Mouse (Mus musculus) left cerebral cortex, postnatal 10 days (tissue): ENCODE measurements around the gene Tlx2. TPM values are rescaled to one million over a fixed set of nuclear protein-coding genes. Genes with fewer than 3 reads are reported as not detected.

ENCODE experiments used
- DNase-seq, 2 experiments: peaks; one replicate each; pipeline ENCODE4 v3.0.0; 2021 to 2022; ENCODE audit warnings: low spot score in 2 of 2, mixed read lengths in 1 of 2; ENCODE audit errors: extremely low spot score in 1 of 2
- intact Hi-C: fragments of 180-260 bp; cut with DNase I; formaldehyde crosslinking; loops from one replicate; pipeline ENCODE4 v1.15.1; 2025
- total RNA-seq, 2 experiments: library from RNA; stranded (reverse); gene quantifications; 2 replicates each; pipeline ENCODE4 v1.2.3; 2021

Tlx2 gene
- total RNA-seq, 2 experiments from 2014 or later: not detected

DNA sequence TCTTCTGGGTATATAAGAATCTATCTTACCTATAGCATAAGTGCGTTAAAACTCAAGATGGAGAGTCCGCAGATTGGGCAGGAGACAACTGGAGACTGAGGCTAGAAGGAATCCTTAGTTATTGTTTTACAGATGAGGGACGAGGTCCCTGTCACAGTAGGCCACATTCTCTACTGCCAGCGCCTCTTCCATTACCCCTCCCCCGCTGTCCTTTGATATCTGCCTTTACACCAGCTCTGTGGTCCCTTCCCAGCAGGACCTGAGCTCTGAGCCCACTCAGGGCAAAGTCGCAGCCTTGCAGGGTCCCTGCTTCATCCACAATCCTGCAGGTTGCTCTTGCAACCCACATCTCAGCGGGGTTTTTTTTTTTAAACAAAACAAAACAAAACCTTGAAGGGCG lies 1.9 kb downstream of the Tlx2 start:
- intact Hi-C loops: no loop called here
- DNase-seq: no peak

DNA sequence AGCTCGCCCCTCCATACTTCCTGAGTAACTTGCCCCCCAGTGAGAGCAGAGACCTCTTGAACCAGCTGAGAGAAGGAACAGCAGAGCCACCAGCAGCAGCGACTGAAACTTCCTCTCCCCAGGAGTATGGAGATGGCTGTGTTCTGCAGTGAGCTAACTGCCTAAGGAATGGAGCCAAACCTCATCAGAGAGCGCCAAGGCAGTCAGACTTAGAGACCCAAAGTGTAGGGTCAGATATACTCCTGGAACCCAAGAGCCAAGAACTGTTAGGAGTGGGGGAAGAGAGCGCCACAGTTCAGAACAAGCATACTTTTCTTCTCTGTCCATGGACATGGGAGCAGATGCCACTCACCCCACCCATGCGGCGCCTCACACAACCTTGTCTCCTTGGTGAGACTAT lies 3.7 kb downstream of the Tlx2 start:
- intact Hi-C loops: no loop called here
- DNase-seq: no peak

DNA sequence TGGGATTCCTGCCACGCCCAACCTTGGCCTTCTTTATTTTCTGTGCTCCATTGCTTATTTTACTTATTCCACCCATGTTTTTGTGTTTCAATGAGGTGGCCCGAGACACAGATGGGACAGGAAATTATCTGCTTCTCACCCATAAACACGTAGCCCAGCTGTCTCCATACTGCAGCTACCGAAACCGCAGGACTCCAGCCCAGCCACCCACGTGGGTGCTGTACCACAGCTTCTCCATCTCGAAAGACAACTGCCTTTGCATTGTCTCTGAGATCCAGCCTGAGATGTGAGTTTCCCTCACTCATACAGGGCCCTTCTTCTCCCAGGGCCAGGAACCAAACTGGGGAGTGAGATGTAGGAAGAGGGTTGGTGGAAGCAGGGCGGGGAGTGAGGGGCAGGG lies 4.1 kb downstream of the Tlx2 start:
- intact Hi-C loops: no loop called here
- no peak for DNase-seq

DNA sequence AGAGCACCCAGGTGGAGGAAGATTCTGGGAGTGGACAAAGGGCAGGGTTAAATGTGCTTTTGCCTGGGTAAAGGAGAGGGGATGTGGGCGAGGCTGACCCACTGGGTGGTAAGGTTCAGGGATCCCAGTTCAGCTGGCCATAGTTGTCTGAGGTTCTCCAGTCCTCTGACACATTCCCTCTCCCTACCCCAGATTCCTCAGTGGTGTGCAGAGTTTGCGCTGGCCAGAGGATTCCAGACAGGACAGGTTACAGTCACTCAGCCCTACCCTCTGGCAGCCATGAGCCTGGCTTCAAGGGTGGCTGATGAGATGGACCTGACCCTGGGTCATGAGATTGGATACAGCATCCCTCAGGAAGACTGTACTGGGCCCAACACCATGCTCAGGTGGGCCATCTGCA lies 11.4 kb downstream of the Tlx2 start:
- intact Hi-C loops: no loop called here
- no peak for DNase-seq

DNA sequence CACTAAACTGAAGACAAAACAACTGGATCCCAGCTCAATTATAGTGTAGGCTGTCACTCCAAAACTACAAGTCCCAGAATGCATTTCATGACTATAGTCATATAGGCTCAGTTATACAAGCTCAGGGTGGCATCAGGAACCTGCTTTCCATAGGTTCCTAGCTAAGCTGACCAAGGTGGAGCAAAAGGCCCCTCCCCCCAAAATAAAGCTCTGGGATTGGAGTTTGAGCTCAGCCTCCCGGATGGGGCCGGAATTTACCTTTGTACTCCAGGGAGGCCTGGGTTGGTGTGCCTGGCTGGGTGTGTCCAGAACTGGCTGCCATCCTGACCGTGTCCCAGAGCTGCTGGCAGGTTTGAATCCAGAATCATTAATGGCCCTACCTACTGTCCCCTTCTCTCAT lies 12.3 kb downstream of the Tlx2 start, which contains the start of gene Dqx1:
Dqx1 (plus strand) TSS at position 55 of the 400 bp plus-strand sequence.
- peak in 1 of 2 experiments; percentile 40 for DNase-seq
- intact Hi-C loops: no loop called here

DNA sequence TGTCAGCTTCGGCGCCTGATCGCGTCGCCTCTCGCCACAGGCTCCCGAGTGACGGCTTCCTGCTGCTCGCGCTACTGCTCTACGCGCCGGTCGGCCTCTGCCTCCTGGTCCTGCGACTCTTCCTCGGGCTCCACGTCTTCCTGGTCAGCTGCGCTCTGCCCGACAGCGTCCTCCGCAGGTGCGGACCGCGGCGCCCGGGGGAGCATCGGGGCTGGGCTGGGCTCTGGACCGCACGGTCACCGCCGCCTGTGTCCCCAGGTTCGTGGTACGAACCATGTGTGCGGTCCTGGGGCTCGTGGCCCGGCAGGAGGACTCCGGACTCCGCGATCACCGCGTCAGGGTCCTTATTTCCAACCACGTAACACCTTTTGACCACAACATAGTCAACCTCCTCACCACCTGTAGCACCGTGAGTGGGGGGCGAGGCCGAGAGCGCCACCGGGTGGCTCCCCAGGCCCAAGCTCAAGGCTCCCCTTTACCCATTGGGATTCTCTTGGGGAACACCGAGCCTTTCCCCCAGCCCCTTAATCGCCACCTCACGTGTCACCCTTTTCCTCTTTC lies 15.1 kb downstream of the Tlx2 start, which contains the start of gene Htra2:
Htra2 (minus strand) TSS at position 403 of the 561 bp plus-strand sequence.
- DNase-seq: no peak
- intact Hi-C loops: loop anchor here (2.0 kb wide), 1 partner anchor 58 kb away; no protein-coding TSS in a partner anchor

DNA sequence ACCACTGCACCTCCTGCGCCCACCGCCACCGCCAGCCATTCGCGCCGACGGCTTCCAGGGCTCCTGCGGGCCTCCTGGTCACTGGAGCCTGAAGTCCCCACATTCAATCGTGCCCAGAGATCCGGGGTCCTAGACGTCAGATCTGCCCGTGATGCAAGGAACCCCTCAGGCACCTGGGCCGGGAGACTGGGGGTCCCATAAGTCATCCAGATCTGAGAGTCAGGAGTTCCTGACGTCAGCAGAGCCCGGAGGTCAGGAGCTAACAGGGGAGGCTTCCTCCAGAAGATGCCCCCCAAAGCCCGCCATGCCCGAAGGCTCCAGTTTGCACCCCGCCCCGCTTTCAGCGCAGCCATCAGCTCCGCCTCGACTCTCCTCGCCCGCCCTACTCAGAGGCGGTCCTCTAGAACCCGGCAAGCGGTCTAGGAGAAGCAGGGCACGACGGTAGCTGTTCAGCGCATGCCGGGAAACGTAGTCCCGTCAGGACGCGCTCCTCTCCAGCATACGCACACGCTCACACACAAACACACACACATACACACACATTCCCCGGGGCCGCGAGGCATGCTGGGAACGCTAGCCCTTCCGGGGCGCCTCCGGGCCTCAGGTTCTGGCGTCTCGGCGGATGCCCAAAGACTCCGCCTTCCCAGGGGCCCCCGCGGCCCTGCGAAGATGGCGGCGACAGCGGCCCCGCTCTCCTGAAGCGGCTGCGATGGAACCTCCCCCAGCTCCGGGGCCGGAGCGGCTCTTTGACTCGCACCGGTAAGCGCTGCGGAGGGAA lies 15.8 kb downstream of the Tlx2 start, which contains the start of gene Aup1:
Aup1 (plus strand) TSS at position 448 of the 778 bp plus-strand sequence.
- intact Hi-C loops: loop anchor here (2.0 kb wide), 1 partner anchor 57 kb away; no protein-coding TSS in a partner anchor
- DNase-seq: peak; percentile 97

DNA sequence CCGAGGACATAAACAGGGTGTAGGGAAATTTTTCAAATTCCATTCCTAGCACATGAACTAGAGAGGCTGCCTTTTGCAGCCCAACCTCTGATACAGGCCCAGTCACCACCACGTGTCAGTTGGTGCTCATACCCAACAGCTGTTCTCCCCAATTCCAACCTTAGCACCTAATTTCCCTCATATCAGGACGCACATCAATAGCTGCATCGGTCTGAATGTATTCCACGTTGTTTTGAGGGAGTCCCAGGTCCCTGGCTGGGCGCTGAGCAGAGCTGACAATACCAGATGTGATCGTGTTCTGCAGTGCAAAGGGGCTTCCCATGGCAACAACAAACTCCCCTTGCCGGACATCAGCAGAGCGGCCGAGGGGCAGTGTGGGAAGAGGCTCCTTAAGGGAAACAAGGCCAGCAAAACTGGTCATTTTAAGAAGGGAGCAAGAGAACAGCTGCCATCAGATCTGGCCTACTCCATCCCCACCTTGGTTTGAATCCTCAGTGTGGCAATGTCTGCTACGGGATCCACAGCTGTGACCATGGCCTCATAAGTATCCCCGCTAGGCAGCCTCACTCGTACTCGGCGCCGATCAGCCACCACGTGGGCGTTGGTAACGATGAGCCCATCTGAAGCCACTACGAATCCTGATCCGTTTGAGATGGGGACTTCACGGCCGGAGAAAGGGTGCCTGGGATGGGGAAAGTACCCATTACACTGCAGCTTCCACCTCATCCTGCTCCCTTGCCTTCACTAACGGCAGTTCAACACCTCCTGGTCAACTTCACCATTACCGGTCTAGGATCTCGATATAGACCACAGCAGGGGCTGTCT lies 16.7 kb downstream of the Tlx2 start:
- intact Hi-C loops: no loop called here
- DNase-seq: peak in 1 of 2 experiments; percentile 64

DNA sequence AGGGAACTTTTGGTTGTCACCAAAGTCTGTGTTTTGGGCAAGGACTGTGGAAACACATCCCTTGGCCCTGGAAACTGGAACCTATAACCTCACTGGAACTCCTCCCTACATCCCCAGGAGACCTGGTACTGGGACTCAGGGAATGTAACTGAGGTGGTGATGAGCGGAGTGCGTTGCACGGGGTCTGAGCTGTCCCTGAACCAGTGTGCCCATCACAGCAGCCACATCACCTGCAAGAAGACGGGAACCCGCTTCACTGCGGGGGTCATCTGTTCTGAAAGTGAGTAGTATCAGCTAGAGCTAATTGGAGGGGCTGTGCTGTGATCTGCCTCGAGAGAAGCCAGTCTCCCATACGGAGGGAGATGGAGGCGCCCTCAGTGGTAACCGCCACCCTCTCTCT lies 20.7 kb downstream of the Tlx2 start:
- intact Hi-C loops: no loop called here
- no peak for DNase-seq

DNA sequence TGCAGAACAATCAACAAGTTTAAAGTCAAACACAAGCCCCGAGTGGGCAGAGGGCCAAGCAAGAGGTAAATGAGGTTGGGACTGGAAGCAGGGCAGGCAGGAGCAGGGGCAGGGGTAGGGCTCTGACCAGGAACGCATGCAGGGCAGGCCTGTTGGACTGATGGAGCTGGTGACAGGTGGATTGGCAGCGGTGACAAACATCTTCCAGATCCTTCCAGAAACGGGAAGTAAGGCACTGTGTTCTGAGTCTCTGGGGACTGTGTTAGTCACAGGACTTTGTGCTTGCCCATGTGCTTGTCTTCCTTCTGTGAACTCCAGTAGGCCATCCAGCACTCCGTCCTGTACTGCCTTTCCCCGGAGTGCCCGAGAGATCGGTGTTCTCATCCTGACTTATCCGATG lies 25.4 kb downstream of the Tlx2 start:
- no peak for DNase-seq
- intact Hi-C loops: no loop called here

DNA sequence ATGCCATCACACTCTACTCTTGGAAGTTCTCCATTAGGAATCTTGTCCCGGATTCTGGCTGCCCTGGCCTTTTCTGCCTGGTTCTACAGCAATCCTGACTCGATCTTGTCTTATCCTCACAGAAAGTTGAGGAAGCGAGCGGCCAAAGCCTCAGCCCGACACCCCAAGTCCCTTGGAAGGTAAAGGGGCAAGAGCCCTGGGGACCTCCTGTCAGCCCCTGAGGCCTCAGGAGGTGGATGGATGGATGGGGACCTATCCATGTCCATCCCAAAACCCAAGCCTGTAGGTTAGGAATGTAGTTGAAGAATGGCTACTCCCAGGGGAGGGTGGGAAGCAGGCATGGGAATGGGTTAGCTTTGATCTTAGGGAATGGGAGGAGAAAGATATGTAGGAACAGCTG lies 26.1 kb downstream of the Tlx2 start:
- DNase-seq: no peak
- intact Hi-C loops: no loop called here

DNA sequence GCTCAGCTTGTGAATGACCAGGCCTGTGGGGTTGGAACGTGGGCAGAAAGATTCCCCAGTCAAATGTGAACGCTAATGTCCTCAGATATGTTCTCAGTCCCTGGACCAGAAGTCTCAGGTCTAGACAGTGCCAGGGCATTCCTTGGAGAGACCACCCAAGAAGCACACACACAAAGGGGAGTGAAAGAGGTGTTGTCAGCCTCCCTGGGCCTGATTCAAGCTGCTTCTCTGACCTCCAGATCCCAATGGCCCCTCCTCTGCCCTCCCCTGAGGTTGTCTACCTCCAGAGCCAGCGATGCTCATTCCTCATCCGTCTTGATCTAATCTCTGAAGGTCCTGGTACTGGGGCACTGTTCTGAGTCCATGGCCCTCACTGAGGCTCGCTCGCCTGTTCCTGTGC lies 26.5 kb downstream of the Tlx2 start:
- DNase-seq: no peak
- intact Hi-C loops: no loop called here

DNA sequence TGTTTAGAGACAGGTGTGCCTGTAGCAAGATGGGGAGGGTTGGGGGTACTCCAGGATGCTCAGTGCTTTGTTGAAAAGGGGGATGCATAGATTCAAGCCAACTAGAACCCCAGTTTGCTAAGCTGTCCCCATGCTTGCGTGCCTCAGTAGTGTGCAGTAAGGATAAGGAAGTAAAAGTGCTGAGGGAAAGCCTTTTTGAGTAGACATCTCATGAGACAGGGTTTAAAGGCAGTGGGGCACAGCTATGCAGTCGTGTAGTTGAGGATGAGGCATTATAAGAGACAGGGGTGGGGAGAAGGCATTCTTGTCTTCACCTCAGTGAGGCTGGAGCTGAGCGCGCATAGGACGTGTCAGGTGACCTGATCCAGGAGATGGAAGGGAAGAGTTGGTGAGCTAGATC lies 29.5 kb downstream of the Tlx2 start:
- DNase-seq: no peak
- intact Hi-C loops: no loop called here

DNA sequence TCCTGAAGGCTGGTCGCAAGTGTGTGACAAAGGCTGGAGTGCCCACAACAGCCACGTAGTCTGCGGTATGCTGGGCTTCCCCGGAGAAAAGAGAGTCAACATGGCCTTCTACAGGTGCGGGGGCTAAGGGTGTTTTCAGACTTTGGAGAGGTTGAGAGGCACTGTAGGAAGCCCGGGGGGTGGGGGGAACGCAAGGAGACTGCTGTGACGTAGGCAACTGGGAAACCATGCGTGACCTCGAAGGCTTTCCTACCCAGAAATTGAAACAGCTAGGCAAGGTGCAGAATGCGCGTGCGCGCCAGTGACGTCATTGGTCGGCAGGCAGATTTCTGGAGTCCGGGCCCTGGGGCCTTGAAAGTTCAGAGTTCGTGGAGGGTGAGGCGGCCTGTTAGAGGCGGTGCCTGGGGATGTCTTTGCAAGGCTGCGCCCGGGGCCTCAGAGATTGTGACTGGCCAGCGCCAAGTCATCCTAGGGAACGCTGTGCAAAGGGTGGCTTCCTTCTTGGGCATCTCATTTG lies 31.5 kb downstream of the Tlx2 start:
- peak; percentile 84 to 90 for DNase-seq
- intact Hi-C loops: no loop called here

DNA sequence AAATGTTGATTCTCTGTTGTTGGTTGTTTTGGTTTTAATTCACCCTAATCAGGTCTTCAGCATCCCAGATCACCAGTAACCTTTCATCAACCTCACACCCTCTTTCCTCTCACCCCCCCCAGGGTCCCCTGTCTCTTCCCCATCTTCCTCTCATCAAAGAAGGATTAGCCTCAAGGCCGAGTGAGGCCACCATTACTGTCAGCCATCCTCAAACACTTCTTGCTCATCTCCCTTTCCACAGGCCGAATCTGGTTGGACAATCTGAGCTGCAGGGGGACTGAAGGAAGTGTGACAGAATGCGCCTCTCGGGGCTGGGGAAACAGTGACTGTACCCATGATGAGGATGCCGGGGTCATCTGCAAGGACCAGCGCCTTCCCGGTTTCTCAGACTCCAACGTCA lies 32.9 kb downstream of the Tlx2 start:
- intact Hi-C loops: no loop called here
- no peak for DNase-seq

DNA sequence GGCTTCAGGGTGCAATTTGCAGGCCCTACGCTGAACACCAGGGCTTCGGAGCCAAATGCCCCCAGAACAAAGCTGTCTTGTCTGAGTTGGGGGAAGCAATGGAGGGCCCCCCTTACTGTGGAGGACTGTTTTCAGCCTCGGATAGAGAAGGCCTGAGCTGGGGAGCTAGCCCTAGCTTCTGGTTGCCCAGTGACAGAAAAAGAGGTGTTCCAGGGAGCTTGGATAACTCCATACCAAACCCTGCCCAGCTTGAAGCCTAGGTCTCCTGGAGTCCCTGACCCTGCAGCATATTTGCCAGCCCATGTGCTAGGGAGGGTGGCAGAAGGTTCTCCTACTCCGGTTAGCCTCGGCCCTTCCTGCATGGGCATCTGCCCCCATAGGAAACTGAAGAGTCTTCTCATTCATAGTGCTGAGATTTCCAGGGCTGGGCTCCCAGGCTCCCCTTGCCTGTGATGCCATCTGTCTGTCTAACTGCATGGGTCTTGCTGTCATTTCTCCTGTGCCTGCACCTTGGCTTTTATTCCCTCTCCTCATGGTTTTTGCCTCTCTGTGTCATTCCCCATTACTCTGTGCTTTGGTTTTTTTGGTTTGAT lies 35.5 kb downstream of the Tlx2 start:
- DNase-seq: no peak
- intact Hi-C loops: loop anchor here (5.0 kb wide), 1 partner anchor 37 kb away; no protein-coding TSS in a partner anchor

DNA sequence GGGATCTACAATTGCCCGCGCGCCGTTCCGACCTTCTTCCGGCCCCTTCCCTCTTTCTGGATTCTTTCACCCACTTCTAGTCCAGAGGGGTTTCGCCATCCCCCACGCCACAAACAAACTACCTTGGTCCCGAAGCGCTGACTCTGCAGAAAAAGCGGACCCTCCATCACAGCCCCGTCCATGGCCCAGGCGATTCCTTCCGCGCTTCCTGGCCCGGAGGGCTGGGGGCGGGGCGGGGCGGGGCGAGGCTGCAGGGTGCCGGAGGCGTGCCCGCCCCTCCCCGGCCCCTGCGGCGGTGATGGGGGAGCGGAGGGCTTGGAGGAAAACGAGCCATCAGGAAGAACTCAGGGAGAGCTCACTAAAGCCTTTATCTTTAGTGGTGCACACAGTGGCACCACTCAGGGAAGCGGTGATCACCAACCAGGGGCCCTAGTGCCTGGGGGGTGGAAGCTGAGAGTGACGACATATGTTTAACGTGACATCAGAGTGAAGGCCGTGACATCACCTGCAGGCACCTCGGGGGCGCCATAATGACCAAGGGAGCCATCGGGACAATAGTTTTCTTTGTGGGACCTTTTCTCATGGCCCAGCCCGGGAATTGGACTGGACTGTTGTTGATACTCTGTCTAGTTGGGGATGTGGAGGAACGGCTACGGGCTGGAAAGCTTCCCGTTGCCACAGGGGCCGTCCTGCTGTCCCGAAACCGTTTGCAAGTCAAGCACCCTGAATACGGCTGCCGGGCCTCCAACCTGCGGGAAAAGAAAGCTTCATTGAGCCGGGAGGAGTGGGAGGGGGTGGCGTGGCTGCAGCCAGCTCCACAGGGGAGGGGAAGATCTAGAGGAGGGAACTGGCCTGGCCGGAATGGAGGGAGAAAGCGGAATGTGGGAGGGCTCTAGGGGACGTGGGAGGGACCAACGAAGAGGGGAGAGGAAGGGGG lies 36.6 kb downstream of the Tlx2 start, which contains the start of the genes Dok1 and Loxl3:
Dok1 (minus strand) TSS at position 223 of the 937 bp plus-strand sequence.
Loxl3 (plus strand) TSS at position 925 of the 937 bp plus-strand sequence.
- peak in 1 of 2 experiments; percentile 86 for DNase-seq
- intact Hi-C loops: loop anchor here (5.0 kb wide), 1 partner anchor 36 kb away; no protein-coding TSS in a partner anchor
